Mouse (Mus musculus): ENCODE results near the gene Plxna1.

Gene Plxna1

GRCm38 (mm10) chr6:89327746-89328491 lies 34.5 kb downstream of the Plxna1 start:
- no peak for DNase-seq

DNA sequence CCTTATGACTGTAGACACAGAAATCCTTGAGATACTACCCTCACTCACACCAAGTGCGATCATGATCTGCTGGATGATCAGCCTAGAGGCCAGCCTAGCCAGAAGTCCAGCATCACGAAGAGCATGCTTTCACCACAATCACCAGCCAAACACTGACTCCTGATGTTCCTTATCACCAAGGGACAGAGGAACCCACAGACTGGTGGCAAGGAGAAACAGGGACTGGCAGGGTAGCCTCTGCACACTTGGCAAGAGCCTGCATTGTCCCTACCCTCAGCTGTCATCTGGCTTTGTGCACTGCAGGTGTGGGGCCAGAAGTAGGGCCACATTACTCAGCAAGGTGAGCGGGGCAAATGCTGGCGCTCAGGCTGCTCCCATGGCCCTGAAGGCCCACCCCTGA lies 37.6 kb downstream of the Plxna1 start:
- DNase-seq: no peak

- no peak for DNase-seq
These were observed 47.2 kb downstream of the Plxna1 start for GRCm38 (mm10) chr6:89315263-89315662.

GRCm38 (mm10) chr6:89311518-89311917 lies 50.9 kb downstream of the Plxna1 start:
- DNase-seq: no peak

DNA sequence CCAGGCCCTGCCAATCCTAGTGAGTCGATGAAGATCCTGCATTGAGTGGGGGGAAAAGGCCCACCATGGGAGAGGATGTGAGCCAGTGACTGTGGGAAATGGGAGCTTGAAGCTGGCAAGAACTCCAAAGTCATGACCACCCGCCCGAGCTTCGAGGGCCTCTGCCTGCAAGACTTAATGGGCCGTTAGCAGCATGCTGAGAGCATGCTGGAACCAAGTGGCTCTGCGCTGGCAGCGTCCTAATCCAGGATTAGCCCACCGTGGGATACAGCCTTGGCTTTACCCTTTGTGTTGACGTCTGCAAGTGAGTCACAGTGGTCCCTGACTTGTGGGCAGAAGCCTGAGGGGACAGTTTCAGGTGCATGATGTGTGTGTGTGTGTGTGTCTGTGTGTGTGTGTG lies 52.2 kb downstream of the Plxna1 start:
- DNase-seq: no peak

GRCm38 (mm10) chr6:89308213-89308973 lies 54.0 kb downstream of the Plxna1 start:
- DNase-seq: no peak

DNA sequence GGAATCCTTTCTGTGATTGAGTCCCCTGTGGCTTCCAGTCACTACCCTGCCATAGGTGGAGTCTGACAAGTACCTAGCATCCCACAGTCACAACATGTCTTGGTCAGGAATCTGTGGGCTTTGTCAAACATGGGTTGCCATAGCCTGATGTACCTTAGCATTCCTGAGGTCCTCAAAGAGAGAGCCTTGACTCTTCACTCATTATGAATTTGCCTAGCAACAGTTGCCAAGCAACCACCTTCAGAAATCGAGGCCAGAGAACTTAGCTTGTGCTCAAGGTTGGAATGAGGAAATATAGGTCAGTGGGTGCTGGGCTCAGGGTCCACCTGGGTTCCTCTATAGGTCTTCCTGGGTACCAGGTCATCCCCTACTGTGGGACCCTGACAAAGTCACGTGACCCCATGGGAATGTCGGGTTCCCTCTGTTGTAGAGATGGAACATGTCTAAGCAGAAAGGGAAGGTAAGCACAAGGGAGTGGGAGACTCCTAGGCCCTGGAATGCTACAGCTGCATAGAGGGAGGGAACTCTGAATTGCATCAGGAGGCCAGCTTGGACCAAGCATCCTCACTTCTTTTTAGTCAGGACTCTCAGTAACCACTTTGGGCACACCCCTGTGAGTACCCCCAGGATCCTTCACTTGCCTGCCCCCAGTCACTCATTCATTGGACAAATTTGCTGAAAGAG lies 57.9 kb downstream of the Plxna1 start:
- DNase-seq: peak; percentile 49

GRCm38 (mm10) chr6:89299818-89300217 lies 62.6 kb downstream of the Plxna1 start:
- DNase-seq: no peak

DNA sequence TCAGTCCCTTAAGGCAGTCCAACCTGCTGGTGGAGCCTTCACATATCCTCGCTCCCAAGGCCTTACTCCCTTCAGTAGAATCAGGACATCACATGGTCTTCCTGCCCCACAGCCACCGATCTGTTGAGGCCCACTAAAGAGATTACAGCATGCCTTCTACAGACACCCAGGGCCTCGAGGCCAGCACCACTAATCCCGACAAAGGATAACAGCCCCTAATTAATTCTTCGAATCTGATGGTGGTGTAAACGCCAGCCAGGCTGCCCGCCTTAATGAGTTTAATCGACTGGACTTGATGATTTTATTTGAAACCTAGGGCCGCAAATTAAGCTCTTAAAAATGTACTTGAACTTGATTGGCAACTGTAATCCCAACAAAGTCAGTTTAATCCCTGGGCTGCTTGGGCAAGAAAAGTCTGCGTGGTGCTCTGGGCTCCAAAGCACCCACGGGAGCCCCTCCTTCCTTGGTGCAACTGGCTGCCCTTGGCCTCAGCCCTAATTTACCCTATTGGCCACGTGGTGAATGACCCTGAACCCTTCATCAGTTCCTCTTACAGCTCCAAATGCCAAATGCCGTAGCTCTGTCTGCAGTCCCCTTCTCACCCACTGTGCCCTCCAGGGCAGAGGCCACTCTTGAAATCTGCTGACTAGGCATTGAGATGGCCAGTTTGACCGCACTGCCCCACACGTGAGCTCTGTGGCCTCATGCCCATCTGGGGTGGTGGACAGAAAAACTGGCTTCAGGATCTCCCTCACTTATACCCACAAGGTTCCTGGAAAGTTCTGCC lies 65.3 kb downstream of the Plxna1 start:
- DNase-seq: no peak

DNA sequence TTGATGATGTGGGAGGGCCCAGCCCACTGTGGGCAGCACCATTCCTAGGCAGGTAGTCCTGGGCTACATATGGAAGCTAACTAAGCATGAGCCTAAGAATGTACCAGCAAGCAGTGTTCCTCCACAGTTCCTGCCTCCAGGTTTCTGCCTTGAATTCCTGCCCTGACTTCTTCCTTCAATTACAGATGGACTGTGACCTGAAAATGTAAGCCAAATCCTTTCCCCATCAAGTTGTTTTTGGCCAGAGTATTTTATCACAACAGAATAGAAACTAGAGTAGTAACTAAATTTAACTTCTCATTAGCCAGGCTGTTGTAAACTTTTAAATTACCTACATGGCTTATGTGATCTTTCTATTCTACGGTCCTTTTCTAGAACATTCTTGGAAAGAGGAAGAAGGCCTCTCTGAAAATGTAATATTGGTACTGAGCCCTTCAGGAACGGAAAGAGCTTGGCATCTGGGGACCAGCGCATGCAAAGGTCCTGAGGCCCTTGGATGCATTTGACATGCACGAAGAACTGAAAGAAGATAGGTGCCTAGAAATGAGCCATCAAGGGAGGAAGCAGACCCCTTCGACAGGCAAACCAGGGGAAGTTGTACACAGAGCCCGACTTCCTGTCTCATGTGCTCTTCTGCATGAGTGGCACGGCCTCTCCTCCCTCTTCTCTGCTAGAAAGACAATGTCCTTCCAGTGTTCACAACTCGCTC lies 66.3 kb downstream of the Plxna1 start:
- DNase-seq: no peak

DNA sequence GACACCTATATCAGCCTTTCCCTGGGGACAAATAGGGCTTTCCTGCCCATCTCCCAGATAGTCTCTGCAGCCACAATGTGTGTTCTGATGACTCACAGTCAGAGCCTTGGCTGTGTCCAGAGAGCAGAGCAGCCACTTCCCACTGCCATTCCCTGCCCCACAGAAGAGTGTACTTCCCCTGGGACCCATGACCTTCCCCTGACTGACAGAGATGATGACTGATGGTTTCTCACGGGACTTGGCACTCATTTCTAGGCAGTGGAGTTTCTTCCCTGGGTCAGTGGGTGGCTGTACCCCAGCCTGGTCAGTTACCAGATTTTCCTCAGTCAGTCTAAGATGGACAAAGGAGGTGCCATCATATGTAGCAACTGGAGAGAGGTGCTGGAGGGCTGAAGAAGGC lies 67.8 kb downstream of the Plxna1 start:
- no peak for DNase-seq

GRCm38 (mm10) chr6:89291494-89291893 lies 70.9 kb downstream of the Plxna1 start:
- no peak for DNase-seq

GRCm38 (mm10) chr6:89288156-89288555 lies 74.3 kb downstream of the Plxna1 start:
- no peak for DNase-seq

- no peak for DNase-seq
These were observed 75.6 kb downstream of the Plxna1 start for GRCm38 (mm10) chr6:89286700-89287428.

DNA sequence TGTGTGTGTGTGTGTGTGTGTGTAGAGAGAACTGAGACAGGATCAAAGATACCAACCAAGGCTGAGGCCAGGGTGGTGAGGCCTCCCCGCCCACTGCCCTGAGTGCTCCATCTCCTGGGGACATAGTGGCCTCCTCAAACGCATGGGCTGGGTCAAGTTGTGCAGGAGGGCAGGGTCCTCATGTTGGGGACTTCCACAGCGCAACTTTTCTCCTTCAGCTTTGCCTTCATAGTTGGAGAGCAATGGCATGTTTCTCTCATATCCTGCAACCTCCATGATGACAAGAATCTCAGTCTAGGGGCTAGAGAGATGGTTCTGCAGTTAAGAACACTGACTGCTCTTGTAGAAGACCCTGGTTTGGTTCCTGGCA lies 76.1 kb downstream of the Plxna1 start:
- no peak for DNase-seq

DNA sequence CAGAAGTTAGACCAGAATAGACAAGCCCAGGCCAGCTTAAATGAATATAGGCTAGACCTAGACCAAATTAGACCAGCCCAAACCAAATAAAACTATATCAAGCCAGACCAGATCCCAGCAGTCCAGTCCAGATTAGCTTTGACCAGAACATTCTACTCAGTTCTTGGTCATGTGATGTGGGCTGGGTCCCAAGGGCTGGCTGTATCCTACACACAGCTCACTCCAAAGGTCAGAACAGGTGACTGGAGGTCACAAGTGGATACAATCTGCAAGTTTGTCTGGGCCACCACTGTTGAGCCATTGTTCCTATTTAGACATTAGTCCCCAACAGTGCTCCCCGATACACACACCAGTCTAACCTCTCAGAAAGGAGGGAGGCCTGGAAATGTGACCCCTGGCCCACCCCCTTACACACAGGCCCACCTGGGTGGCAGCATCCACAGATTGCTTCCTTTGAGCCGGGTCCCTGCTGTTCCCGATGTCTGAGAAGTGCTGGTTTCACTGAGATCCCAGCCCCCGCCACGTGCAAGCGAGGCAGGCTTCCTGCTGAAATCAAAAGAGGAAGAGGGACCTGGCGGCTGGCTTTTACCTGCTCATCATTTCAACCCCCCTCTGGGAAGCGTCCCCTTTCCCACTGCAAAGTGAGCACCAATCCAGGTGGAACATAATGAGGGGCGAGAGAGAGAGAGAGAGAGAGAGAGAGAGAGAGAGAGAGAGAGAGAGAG lies 76.7 kb downstream of the Plxna1 start:
- no peak for DNase-seq

GRCm38 (mm10) chr6:89285116-89285515 lies 77.3 kb downstream of the Plxna1 start:
- DNase-seq: no peak

GRCm38 (mm10) chr6:89283095-89283494 lies 79.3 kb downstream of the Plxna1 start:
- DNase-seq: no peak

DNA sequence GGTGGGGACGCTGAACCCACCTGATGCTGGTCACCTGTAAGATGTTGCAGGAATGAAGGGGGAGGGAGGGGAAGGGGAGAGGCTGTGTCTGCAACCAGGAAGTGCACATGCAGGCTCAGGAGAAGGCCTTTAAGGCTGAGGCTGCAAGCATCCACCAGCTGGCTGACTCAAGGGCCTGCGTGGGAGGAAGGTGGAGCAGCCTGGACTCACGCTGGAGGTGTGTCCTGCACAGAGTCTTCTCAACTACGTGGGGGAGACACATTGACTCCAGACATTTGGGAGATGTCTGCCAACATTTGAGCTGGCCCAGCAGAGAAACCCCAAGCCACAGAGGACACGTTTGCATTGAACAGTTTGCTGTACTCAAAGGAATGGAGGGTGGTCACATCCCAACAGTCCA lies 79.8 kb downstream of the Plxna1 start:
- DNase-seq: no peak

GRCm38 (mm10) chr6:89281492-89282332 lies 80.7 kb downstream of the Plxna1 start:
- DNase-seq: no peak
